Mouse (Mus musculus) CD4-positive, CD25-positive, alpha-beta regulatory T cell, adult 4 months (primary cell): ENCODE results near the gene Bean1. TPM values are rescaled to one million over a fixed set of nuclear protein-coding genes. Genes with fewer than 3 reads are reported as not detected.
"Not testable (repeated sequence)": the region's sequence is repeated elsewhere in the genome, so short reads cannot be mapped to it uniquely, and the experiment has no call there.

Experiments
- ATAC-seq: one replicate; pipeline ENCODE4 v1.8.0; 2017
- polyA plus RNA-seq, 2 experiments: library from polyadenylated mRNA; unstranded; fragments of 100-300 nt; shearing (Covaris generic); gene quantifications; one replicate each; pipeline ENCODE4 v1.2.1; 2017

Bean1 gene
- polyA plus RNA-seq, 2 experiments from 2014 or later = not detected

- no peak for ATAC-seq
These were observed 76.4 kb downstream of the Bean1 start for GRCm38 (mm10) chr8:104246621-104247020.

GRCm38 (mm10) chr8:104247054-104247907 is 77.0 kb downstream of the Bean1 start:
- peak; percentile 60 for ATAC-seq

- peak; percentile 18 for ATAC-seq
These were observed 77.7 kb downstream of the Bean1 start for GRCm38 (mm10) chr8:104247908-104248275.

- peak; percentile 73 for ATAC-seq
These were observed 78.0 kb downstream of the Bean1 start, which contains the start of gene Tk2 for GRCm38 (mm10) chr8:104248276-104248675. Gene Tk2 (minus strand): TSS chr8:104248558.

- no peak for ATAC-seq
These were observed 79.3 kb downstream of the Bean1 start for GRCm38 (mm10) chr8:104249442-104249996.

- ATAC-seq = peak; percentile 38
These were observed 80.5 kb downstream of the Bean1 start, which contains the start of gene Cklf for GRCm38 (mm10) chr8:104250439-104251367. Gene Cklf (plus strand): TSS chr8:104250861.

GRCm38 (mm10) chr8:104251461-104251860 is 81.2 kb downstream of the Bean1 start:
- no peak for ATAC-seq

- peak; percentile 20 for ATAC-seq
These were observed 82.8 kb downstream of the Bean1 start for GRCm38 (mm10) chr8:104253016-104253415.

GRCm38 (mm10) chr8:104261802-104262201 is 91.6 kb downstream of the Bean1 start:
- ATAC-seq = not testable (repeated sequence)

GRCm38 (mm10) chr8:104264271-104264935 is 94.2 kb downstream of the Bean1 start:
- ATAC-seq = not testable (repeated sequence)

- no peak for ATAC-seq
These were observed 98.1 kb downstream of the Bean1 start for GRCm38 (mm10) chr8:104268368-104268767.

Other genes starting within 250 kb of the Bean1 start
- gene Cdh5, start 68.8 kb upstream of the Bean1 start, polyA plus RNA-seq = not detected
- 10 to 100 TPM; 41.8 to 62.5 TPM for gene Tk2, start 78.1 kb downstream of the Bean1 start, polyA plus RNA-seq
- 10 to 100 TPM; 99.5 TPM for gene Cklf, start 80.4 kb downstream of the Bean1 start, polyA plus RNA-seq
- under 1 TPM in 1 of 2 experiments, not detected in 1; 0.54 TPM for gene Cmtm2a, start 122.7 kb downstream of the Bean1 start, polyA plus RNA-seq
- not detected for gene Gm45711, start 139.6 kb downstream of the Bean1 start, polyA plus RNA-seq
- not detected for gene Cmtm1, start 139.7 kb downstream of the Bean1 start, polyA plus RNA-seq
- not detected for gene Gm11020, start 151.1 kb downstream of the Bean1 start, polyA plus RNA-seq
- not detected for gene Cmtm2b, start 151.8 kb downstream of the Bean1 start, polyA plus RNA-seq
- gene Cmtm3, start 169.0 kb downstream of the Bean1 start, polyA plus RNA-seq = 10 to 100 TPM; 17.4 to 22.8 TPM
- gene Cmtm4, start 225.4 kb downstream of the Bean1 start, polyA plus RNA-seq = under 1 TPM; 0.16 to 0.43 TPM